Mouse (Mus musculus) megakaryocyte-erythroid progenitor cell, adult 5-6 weeks (primary cell): ENCODE data around the gene Hadhb. TPM values are rescaled to one million over a fixed set of nuclear protein-coding genes. Genes with fewer than 3 reads are reported as not detected.

Source experiments
- ATAC-seq: replicated peaks from 2 replicates; pipeline ENCODE4 v1.8.0; 2016; ENCODE audit warnings: mild to moderate bottlenecking, inconsistent platforms; ENCODE audit not compliant: severe bottlenecking, poor library complexity, low FRiP score, low TSS enrichment
- total RNA-seq, 2 experiments: library from RNA; stranded (forward) in 1 of 2; stranded (reverse) in 1 of 2; fragments of 200-1000, 215-1000 nt in 1 of 2; fragments of >200 nt in 1 of 2; fragmentation: Nextera tagmentation in 1 of 2; gene quantifications; 2 replicates each; pipeline ENCODE4 v1.2.3; 2014 to 2017

Gene Hadhb
- total RNA-seq, 2 experiments from 2014 or later, result 79.4 to 85.5 TPM

- no peak for ATAC-seq
These were observed 64.7 kb downstream of the Hadhb start for GRCm38 (mm10) chr5:30219715-30220114.

GRCm38 (mm10) chr5:30220666-30221065, 65.6 kb downstream of the Hadhb start:
- ATAC-seq, result no peak

GRCm38 (mm10) chr5:30222681-30223080, 67.6 kb downstream of the Hadhb start:
- ATAC-seq, result no peak

- no peak for ATAC-seq
These were observed 75.9 kb downstream of the Hadhb start for GRCm38 (mm10) chr5:30230901-30231300.

- ATAC-seq, result no peak
These were observed 76.8 kb downstream of the Hadhb start for GRCm38 (mm10) chr5:30231891-30232270.

- ATAC-seq, result peak; percentile 98
These were observed 77.4 kb downstream of the Hadhb start, which contains the start of gene Selenoi for GRCm38 (mm10) chr5:30232271-30232971. Gene Selenoi, plus strand, starts transcription at chr5:30232581.

GRCm38 (mm10) chr5:30233042-30233441, 78.0 kb downstream of the Hadhb start:
- no peak for ATAC-seq

- ATAC-seq, result no peak; the same call in 1 of the 2 replicates
These were observed 78.9 kb downstream of the Hadhb start for GRCm38 (mm10) chr5:30233979-30234378.

Other genes starting within 250 kb of the Hadhb start
- gene Il6, start 142.1 kb upstream of the Hadhb start, total RNA-seq (2014; fragmentation: Nextera tagmentation), result not detected in 2 replicates
- gene Il6, start 142.1 kb upstream of the Hadhb start, total RNA-seq (2017), result 1.2 and 2.0 TPM in 2 replicates
- 86.1 and 88.4 TPM in 2 replicates for gene Tyms, start 81.6 kb upstream of the Hadhb start, total RNA-seq (2014; fragmentation: Nextera tagmentation)
- gene Tyms, start 81.6 kb upstream of the Hadhb start, total RNA-seq (2017), result 124 and 172 TPM in 2 replicates
- not detected in 2 replicates for gene Garem2, start 50.1 kb upstream of the Hadhb start, total RNA-seq (2014; fragmentation: Nextera tagmentation)
- gene Garem2, start 50.1 kb upstream of the Hadhb start, total RNA-seq (2017), result 0.47 TPM in 1 of 2 replicates, not detected in the other
- not detected in 2 replicates for gene 3110082J24Rik, start 49.2 kb upstream of the Hadhb start, total RNA-seq (2014; fragmentation: Nextera tagmentation)
- gene 3110082J24Rik, start 49.2 kb upstream of the Hadhb start, total RNA-seq (2017), result not detected in 2 replicates
- gene Hadha, start 86 bp upstream of the Hadhb start, total RNA-seq (2014; fragmentation: Nextera tagmentation), result 116 and 125 TPM in 2 replicates
- gene Hadha, start 86 bp upstream of the Hadhb start, total RNA-seq (2017), result 157 TPM in 2 replicates
- not detected in 2 replicates for gene Adgrf3, start 50.5 kb downstream of the Hadhb start, total RNA-seq (2014; fragmentation: Nextera tagmentation)
- gene Adgrf3, start 50.5 kb downstream of the Hadhb start, total RNA-seq (2017), result 0.34 TPM in 1 of 2 replicates, not detected in the other
- 34.1 and 40.5 TPM in 2 replicates for gene Selenoi, start 77.3 kb downstream of the Hadhb start, total RNA-seq (2014; fragmentation: Nextera tagmentation)
- 90.2 and 120 TPM in 2 replicates for gene Selenoi, start 77.3 kb downstream of the Hadhb start, total RNA-seq (2017)
- gene Drc1, start 126.1 kb downstream of the Hadhb start, total RNA-seq (2014; fragmentation: Nextera tagmentation), result 0.79 TPM in 1 of 2 replicates, not detected in the other
- 0.28 TPM in 1 of 2 replicates, not detected in the other for gene Drc1, start 126.1 kb downstream of the Hadhb start, total RNA-seq (2017)